Mouse (Mus musculus): ENCODE results near the gene Gm597. TPM values are rescaled to one million over a fixed set of nuclear protein-coding genes. Genes with fewer than 3 reads are reported as not detected.

The Gm597 gene
- polyA plus RNA-seq (2015; fragmentation: Nextera tagmentation; extraction: Ambion mirVana): not detected in 2 replicates

DNA sequence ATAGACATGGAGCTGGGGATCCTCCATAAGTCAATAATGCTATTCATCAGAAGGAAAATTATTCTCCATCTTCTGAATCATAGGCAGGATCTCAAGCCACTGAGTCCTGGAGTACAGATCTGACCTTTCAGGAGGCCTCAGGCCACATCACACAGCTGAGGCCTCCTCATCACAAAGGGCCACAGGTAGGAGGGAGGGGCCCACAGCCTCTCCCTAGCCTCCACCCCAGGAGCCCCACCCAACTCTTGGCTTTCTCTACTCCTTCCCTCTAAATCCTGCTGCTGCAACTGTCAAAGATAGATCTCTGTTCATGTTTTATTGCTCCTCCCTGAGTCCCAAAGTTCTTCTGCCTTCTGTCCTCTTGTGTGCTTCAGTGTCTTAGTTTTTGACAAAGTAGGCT is at the start of gene Gm597:
Gm597 (minus strand) TSS at position 101 of the 400 bp plus-strand sequence.
- Histone ChIP-seq H3K9me3 (ENCODE audit: control insufficient read depth, low read length) (no peaks in the 10 kb centered on the region), H3K4me2 (ENCODE audit: low read depth, low read length) (no peak within 1 kb of the TSS), H3K27ac (ENCODE audit: low read length) (no peak within 1 kb of the TSS), H3K9ac (ENCODE audit: low read depth, low read length) (no peak within 1 kb of the TSS), H3K4me3 (ENCODE audit: low read length) (no peak within 1 kb of the TSS), H3K27me3 (replicated peaks; ENCODE audit: control insufficient read depth, insufficient read depth, low read length) (no peaks in the 10 kb centered on the region), H3K4me1 (ENCODE audit: control insufficient read depth, insufficient read depth, low read length) (no peaks in the 10 kb centered on the region), H3K36me3 (ENCODE audit: control insufficient read depth, insufficient read depth, low read length) (no peaks in the 10 kb centered on the region)
- ATAC-seq: no peak

DNA sequence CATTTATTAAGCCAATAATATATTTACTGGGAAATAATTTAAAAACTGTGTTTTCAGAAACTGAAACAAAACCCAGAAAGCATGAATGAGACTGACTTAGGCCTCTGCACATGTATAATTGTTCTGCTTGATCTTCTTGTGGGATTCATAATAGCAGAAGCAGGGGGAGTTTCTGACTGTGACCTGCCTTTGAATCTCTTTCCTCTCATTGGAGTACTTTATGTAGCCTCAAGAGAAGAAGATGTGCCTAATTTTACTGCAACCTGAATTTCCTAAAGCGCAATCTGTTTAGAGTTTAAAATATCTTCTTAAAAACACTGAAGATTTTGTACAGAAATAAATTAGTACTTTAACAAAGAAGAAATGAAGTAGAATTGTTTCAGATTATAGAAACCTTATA is 27.6 kb upstream of the Gm597 start:
- ATAC-seq: no peak
- Histone ChIP-seq H3K9ac (ENCODE audit: low read depth, low read length) (no peak overlapping the region), H3K27me3 (replicated peaks; ENCODE audit: control insufficient read depth, insufficient read depth, low read length) (no peaks in the 10 kb centered on the region), H3K9me3 (ENCODE audit: control insufficient read depth, low read length) (no peaks in the 10 kb centered on the region), H3K27ac (ENCODE audit: low read length) (no peak overlapping the region), H3K4me2 (ENCODE audit: low read depth, low read length) (no peak overlapping the region), H3K4me3 (ENCODE audit: low read length) (no peak overlapping the region), H3K36me3 (ENCODE audit: control insufficient read depth, insufficient read depth, low read length) (no peaks in the 10 kb centered on the region), H3K4me1 (ENCODE audit: control insufficient read depth, insufficient read depth, low read length) (no peaks in the 10 kb centered on the region)
- 94% methylated on average over 1 of the region's 1 CpGs for WGBS

DNA sequence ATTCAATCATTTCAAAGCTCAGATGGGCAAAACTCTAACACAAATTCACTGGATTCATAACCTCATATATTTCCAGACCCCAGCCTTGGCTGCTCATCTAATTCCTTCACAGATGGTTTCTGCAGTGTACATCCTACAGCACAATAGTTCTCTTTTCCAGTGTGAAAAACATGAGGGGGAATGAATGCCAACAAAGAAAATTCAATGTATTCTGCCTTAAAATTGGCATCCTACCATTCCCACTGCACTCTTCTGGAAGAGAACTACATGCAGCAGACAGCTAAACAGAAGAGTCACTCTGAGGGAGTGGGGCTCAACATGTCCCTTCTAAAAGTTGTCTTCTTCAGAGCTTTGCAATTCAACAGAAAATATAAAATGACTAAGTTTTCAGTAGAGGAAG is 26.6 kb upstream of the Gm597 start:
- ATAC-seq: no peak
- no peaks in the 10 kb centered on the region for H3K4me1 ChIP-seq (ENCODE audit: control insufficient read depth, insufficient read depth, low read length)

DNA sequence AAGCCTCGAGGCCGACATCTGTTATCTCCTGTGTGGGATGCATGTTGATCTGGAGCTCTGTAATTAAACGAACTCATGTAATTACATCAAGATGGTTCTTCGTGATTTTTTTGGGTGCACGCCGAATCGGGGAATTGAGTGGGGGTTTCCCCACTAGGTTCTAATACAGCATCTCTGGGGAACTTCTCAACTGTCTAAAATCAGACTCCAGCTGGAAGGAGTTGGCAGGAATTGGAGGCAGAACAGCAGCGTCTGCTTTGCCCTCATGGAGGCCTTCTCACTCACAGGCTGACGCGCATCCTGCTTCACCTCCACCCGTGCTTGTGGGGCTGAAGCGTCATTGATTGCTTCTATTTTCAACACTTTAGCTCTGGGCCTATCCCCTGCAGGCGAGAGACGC is 20.8 kb upstream of the Gm597 start:
- Histone ChIP-seq H3K4me1 (ENCODE audit: control insufficient read depth, insufficient read depth, low read length) (no peaks in the 10 kb centered on the region), H3K36me3 (ENCODE audit: control insufficient read depth, insufficient read depth, low read length) (no peaks in the 10 kb centered on the region), H3K9me3 (ENCODE audit: control insufficient read depth, low read length) (no peaks in the 10 kb centered on the region), H3K4me3 (ENCODE audit: low read length) (no peak overlapping the region), H3K4me2 (ENCODE audit: low read depth, low read length) (no peak overlapping the region), H3K27me3 (replicated peaks; ENCODE audit: control insufficient read depth, insufficient read depth, low read length) (no peaks in the 10 kb centered on the region), H3K9ac (ENCODE audit: low read depth, low read length) (no peak overlapping the region), H3K27ac (ENCODE audit: low read length) (no peak overlapping the region)
- 89% methylated on average over 14 of the region's 14 CpGs for WGBS
- no peak for ATAC-seq

More for the DNA sequence above, 26.6 kb upstream of the Gm597 start:
- Histone ChIP-seq H3K27ac (ENCODE audit: low read length) (no peak overlapping the region), H3K9me3 (ENCODE audit: control insufficient read depth, low read length) (no peaks in the 10 kb centered on the region), H3K9ac (ENCODE audit: low read depth, low read length) (no peak overlapping the region), H3K36me3 (ENCODE audit: control insufficient read depth, insufficient read depth, low read length) (no peaks in the 10 kb centered on the region), H3K4me2 (ENCODE audit: low read depth, low read length) (no peak overlapping the region), H3K4me3 (ENCODE audit: low read length) (no peak overlapping the region), H3K27me3 (replicated peaks; ENCODE audit: control insufficient read depth, insufficient read depth, low read length) (no peaks in the 10 kb centered on the region)
